Mouse (Mus musculus): Measurements from ENCODE around the gene Tspan31.
"Not testable (repeated sequence)": the region's sequence is repeated elsewhere in the genome, so short reads cannot be mapped to it uniquely, and the experiment has no call there.

- TF ChIP-seq GATA1 (IDR thresholded peaks at IDR 0.05; ENCODE audit: borderline replicate concordance, low read length); FLI1 (IDR thresholded peaks at IDR 0.05; ENCODE audit: low read length): not testable (repeated sequence)
These were observed 2.2 kb upstream of the Tspan31 start for GRCm38 (mm10) chr10:127072270-127072669.
